Mouse (Mus musculus) stomach, embryonic 14.5 days (tissue): ENCODE data around the gene Col16a1. TPM values are rescaled to one million over a fixed set of nuclear protein-coding genes. Genes with fewer than 3 reads are reported as not detected.

Experiments
- ATAC-seq: fragments of 200-750 bp; cut with Nextera tagmentation; 2 replicates; pipeline ENCODE4 v1.8.0; 2017; ENCODE audit warnings: low read depth, moderate TSS enrichment; ENCODE audit not compliant: insufficient number of reproducible peaks, insufficient read depth, low FRiP score
- H3K27ac ChIP-seq: fragments of 300-500 bp; sonication (generic); 2 replicates; pipeline ENCODE4 v1.5.1; 2014; ENCODE audit warnings: mild to moderate bottlenecking, low read length, moderate library complexity, mixed read lengths
- H3K27me3 ChIP-seq: fragments of 300-500 bp; sonication (generic); 2 replicates; pipeline ENCODE4 v1.6.1; 2014; ENCODE audit warnings: low read length, control low read depth, mixed read lengths; ENCODE audit not compliant: control insufficient read depth, insufficient read depth
- H3K36me3 ChIP-seq: fragments of 300-500 bp; sonication (generic); 2 replicates; pipeline ENCODE4 v1.6.1; 2014; ENCODE audit warnings: mild to moderate bottlenecking, control low read depth, low read length, moderate library complexity, mixed read lengths; ENCODE audit not compliant: control insufficient read depth, insufficient read depth
- H3K4me1 ChIP-seq: fragments of 300-500 bp; sonication (generic); 2 replicates; pipeline ENCODE4 v1.6.1; 2014; ENCODE audit warnings: low read length, control low read depth, mixed read lengths; ENCODE audit not compliant: control insufficient read depth, insufficient read depth
- H3K4me2 ChIP-seq: fragments of 300-500 bp; sonication (generic); replicated peaks from 2 replicates; pipeline ENCODE4 v1.6.1; 2014; ENCODE audit warnings: low read depth, low read length, control low read depth
- H3K4me3 ChIP-seq: fragments of 300-500 bp; sonication (generic); 2 replicates; pipeline ENCODE4 v1.5.1; 2014; ENCODE audit warnings: low read depth, low read length, control low read depth
- H3K9ac ChIP-seq: fragments of 300-500 bp; sonication (generic); replicated peaks from 2 replicates; pipeline ENCODE4 v1.6.1; 2014; ENCODE audit warnings: low read depth, mild to moderate bottlenecking, control low read depth, low read length, moderate library complexity, mixed read lengths
- H3K9me3 ChIP-seq: fragments of 300-500 bp; sonication (generic); 2 replicates; pipeline ENCODE4 v1.6.1; 2016; ENCODE audit warnings: low read depth, low read length, control low read depth; ENCODE audit not compliant: control insufficient read depth
- WGBS: fragments of 180-500 bp; shearing (Covaris S2); extraction: QIAGEN DNeasy Blood & Tissue Kit; methylation state at CpG from one replicate; pipeline ENCODE4 v1.1.7; 2014; 5-methylcytosine and 5-hydroxymethylcytosine counted together
- polyA plus RNA-seq: library from polyadenylated mRNA; unstranded; fragments of >200 nt; fragmentation: Nextera tagmentation; extraction: Ambion mirVana; gene quantifications from 2 replicates; pipeline ENCODE4 v1.2.1, GENCODE M21; 2014

Col16a1 gene
- polyA plus RNA-seq, 1 experiment from 2014 or later = 80.0 TPM

- no peaks in the 10 kb centered on the region for H3K36me3 ChIP-seq
- H3K9ac ChIP-seq = no peak overlapping the region
- H3K4me1 ChIP-seq = no peaks in the 10 kb centered on the region
- ATAC-seq = no peak
- 81% methylated on average over 6 of the region's 6 CpGs for WGBS
- H3K27me3 ChIP-seq = no peaks in the 10 kb centered on the region
- H3K4me2 ChIP-seq = no peak overlapping the region
- no peak overlapping the region for H3K4me3 ChIP-seq
- H3K9me3 ChIP-seq = no peaks in the 10 kb centered on the region
- H3K27ac ChIP-seq = no peak overlapping the region
Observed at GRCm38 (mm10) chr4:130012234-130012633, 35.4 kb upstream of the Col16a1 start.

GRCm38 (mm10) chr4:130013111-130013510, 34.5 kb upstream of the Col16a1 start:
- no peaks in the 10 kb centered on the region for H3K27me3 ChIP-seq
- no peak for ATAC-seq

DNA sequence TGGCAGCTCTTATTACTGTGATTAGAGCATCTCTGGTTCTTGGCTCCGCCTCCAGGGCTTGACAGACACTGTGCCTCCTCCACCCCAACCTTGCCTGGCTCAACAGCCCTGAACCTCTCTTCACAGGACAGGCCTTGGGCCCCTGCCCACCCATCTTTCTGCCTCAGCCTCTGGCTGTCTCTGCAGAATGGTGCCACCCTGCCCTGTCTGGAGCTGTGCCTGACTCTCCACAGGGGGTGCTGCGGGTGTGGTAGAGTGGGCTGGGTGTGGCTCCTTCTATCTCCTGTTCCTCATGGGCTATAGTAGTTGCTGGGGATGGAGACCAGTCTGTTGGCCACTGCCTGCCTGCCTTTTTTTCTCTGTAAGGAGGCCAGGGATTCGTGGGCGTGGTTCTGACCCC, 31.6 kb upstream of the Col16a1 start:
- Histone ChIP-seq H3K9me3 (no peaks in the 10 kb centered on the region), H3K4me1 (no peaks in the 10 kb centered on the region), H3K27me3 (no peaks in the 10 kb centered on the region), H3K4me2 (no peak overlapping the region), H3K27ac (no peak overlapping the region), H3K9ac (no peak overlapping the region), H3K36me3 (no peaks in the 10 kb centered on the region), H3K4me3 (no peak overlapping the region)
- WGBS = 63% methylated on average over 4 of the region's 4 CpGs
- ATAC-seq = no peak

More at GRCm38 (mm10) chr4:130013111-130013510, 34.5 kb upstream of the Col16a1 start:
- 68% methylated on average over 10 of the region's 10 CpGs for WGBS
- Histone ChIP-seq H3K9me3 (no peaks in the 10 kb centered on the region), H3K4me3 (no peak overlapping the region), H3K36me3 (no peaks in the 10 kb centered on the region), H3K9ac (no peak overlapping the region), H3K27ac (no peak overlapping the region), H3K4me1 (no peaks in the 10 kb centered on the region), H3K4me2 (no peak overlapping the region)

GRCm38 (mm10) chr4:130017036-130017674, 30.5 kb upstream of the Col16a1 start:
- no peak overlapping the region for H3K4me2 ChIP-seq
- no peak overlapping the region for H3K9ac ChIP-seq
- H3K36me3 ChIP-seq = no peaks in the 10 kb centered on the region
- no peaks in the 10 kb centered on the region for H3K27me3 ChIP-seq
- 68% methylated on average over 18 of the region's 18 CpGs for WGBS
- H3K27ac ChIP-seq = no peak overlapping the region
- ATAC-seq = peak; percentile 19; the same call in 1 of the 2 replicates
- H3K9me3 ChIP-seq = no peaks in the 10 kb centered on the region
- H3K4me3 ChIP-seq = no peak overlapping the region
- H3K4me1 ChIP-seq = no peaks in the 10 kb centered on the region

DNA sequence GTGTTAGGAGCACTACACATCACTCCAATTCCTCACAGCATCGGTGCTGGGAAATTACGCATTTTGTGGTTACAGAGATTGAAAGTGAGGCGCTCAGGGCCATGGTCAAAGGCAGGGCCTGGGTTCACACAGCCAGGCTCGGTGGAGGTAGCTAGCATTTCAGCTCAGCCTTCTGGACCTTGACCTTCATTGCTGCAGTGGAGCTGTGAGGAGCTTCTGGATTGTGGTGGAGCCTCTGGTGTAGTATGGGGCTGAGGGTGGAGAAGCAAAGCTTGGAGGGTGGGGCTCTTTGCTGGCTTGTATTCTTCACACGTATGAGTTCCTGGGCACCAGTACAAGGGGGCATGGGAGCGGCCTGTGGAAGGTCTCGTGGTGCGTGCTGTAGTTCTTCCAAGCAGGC, 24.7 kb upstream of the Col16a1 start:
- Histone ChIP-seq H3K36me3 (no peaks in the 10 kb centered on the region), H3K9ac (no peak overlapping the region), H3K4me2 (no peak overlapping the region), H3K27ac (no peak overlapping the region), H3K4me3 (no peak overlapping the region), H3K27me3 (no peaks in the 10 kb centered on the region), H3K4me1 (no peaks in the 10 kb centered on the region), H3K9me3 (no peaks in the 10 kb centered on the region)
- 82% methylated on average over 8 of the region's 8 CpGs for WGBS
- no peak for ATAC-seq

GRCm38 (mm10) chr4:130023511-130024231, 24.0 kb upstream of the Col16a1 start:
- WGBS = 59% methylated on average over 10 of the region's 10 CpGs
- H3K9me3 ChIP-seq = no peaks in the 10 kb centered on the region
- H3K27ac ChIP-seq = no peak overlapping the region
- no peak overlapping the region for H3K4me2 ChIP-seq
- H3K4me1 ChIP-seq = no peaks in the 10 kb centered on the region
- no peak for ATAC-seq
- H3K27me3 ChIP-seq = no peaks in the 10 kb centered on the region
- H3K9ac ChIP-seq = no peak overlapping the region
- no peaks in the 10 kb centered on the region for H3K36me3 ChIP-seq
- H3K4me3 ChIP-seq = no peak overlapping the region

GRCm38 (mm10) chr4:130025544-130025943, 22.1 kb upstream of the Col16a1 start:
- H3K4me3 ChIP-seq = no peak overlapping the region
- H3K4me1 ChIP-seq = no peaks in the 10 kb centered on the region
- H3K27me3 ChIP-seq = no peaks in the 10 kb centered on the region
- WGBS = 33% methylated on average over 8 of the region's 8 CpGs
- no peaks in the 10 kb centered on the region for H3K9me3 ChIP-seq
- no peak overlapping the region for H3K27ac ChIP-seq
- H3K4me2 ChIP-seq = no peak overlapping the region
- H3K36me3 ChIP-seq = no peaks in the 10 kb centered on the region
- no peak for ATAC-seq
- no peak overlapping the region for H3K9ac ChIP-seq

GRCm38 (mm10) chr4:130031146-130031545, 16.5 kb upstream of the Col16a1 start:
- Histone ChIP-seq H3K27me3 (no peaks in the 10 kb centered on the region), H3K9me3 (no peaks in the 10 kb centered on the region), H3K36me3 (no peaks in the 10 kb centered on the region), H3K4me3 (no peak overlapping the region), H3K4me2 (no peak overlapping the region), H3K4me1 (no peaks in the 10 kb centered on the region; the same call in 1 of the 2 replicates), H3K27ac (no peak overlapping the region), H3K9ac (no peak overlapping the region)
- 78% methylated on average over 2 of the region's 2 CpGs for WGBS
- ATAC-seq = no peak
